Mouse (Mus musculus) bone marrow, adult 2 months (tissue): ENCODE results near the gene Tsc22d1. TPM values are rescaled to one million over a fixed set of nuclear protein-coding genes. Genes with fewer than 3 reads are reported as not detected.

ENCODE experiments used
- H3K27ac ChIP-seq: fragments of 200-500 bp; 2 replicates; pipeline ENCODE4 v1.5.1; 2012; ENCODE audit warnings: low read depth, mild to moderate bottlenecking, control low read depth, inconsistent platforms, low read length; ENCODE audit not compliant: control insufficient read depth, poor library complexity, insufficient read depth
- H3K4me1 ChIP-seq: fragments of 200-500 bp; 2 replicates; pipeline ENCODE4 v1.6.1; 2011; ENCODE audit warnings: low read length; ENCODE audit not compliant: control insufficient read depth, insufficient read depth
- H3K4me3 ChIP-seq: fragments of 200-500 bp; replicated peaks from 2 replicates; pipeline ENCODE3; 2011; ENCODE audit warnings: mild to moderate bottlenecking, low read depth, low read length, control low read depth; ENCODE audit not compliant: control insufficient read depth
- CTCF ChIP-seq: fragments of 200-500 bp; IDR thresholded peaks from 2 replicates; pipeline ENCODE4 v1.5.1; 2011; ENCODE audit warnings: low read length, control low read depth; ENCODE audit not compliant: control insufficient read depth, insufficient read depth
- POLR2A ChIP-seq: fragments of 200-500 bp; IDR thresholded peaks from 2 replicates; pipeline ENCODE4 v1.6.1; 2011; ENCODE audit warnings: low read depth, mild to moderate bottlenecking, control low read depth, low read length, borderline replicate concordance; ENCODE audit not compliant: control insufficient read depth
- WGBS: fragments of 180-500 bp; shearing (Covaris S2); methylation state at CpG from one replicate; pipeline ENCODE4 v1.1.7; 2018; 5-methylcytosine and 5-hydroxymethylcytosine counted together
- polyA plus RNA-seq: library from polyadenylated mRNA; stranded (reverse); fragments of >200 nt; gene quantifications from 2 replicates; pipeline ENCODE4 v1.2.4, GENCODE M21; 2011; ENCODE audit warnings: low replicate concordance; ENCODE audit not compliant: missing spikeins, insufficient read depth, insufficient read length

The Tsc22d1 gene
- polyA plus RNA-seq, 1 experiment, result 128 TPM

- no peaks in the 10 kb centered on the region for H3K4me1 ChIP-seq
- no peak overlapping the region for H3K27ac ChIP-seq
- TF ChIP-seq CTCF (no peak), POLR2A (no peak)
- H3K4me3 ChIP-seq, result no peak overlapping the region
- 86% methylated on average over 17 of the region's 17 CpGs for WGBS
These were observed 38.1 kb downstream of the Tsc22d1 start for GRCm38 (mm10) chr14:76452751-76453360.

- 69% methylated on average over 5 of the region's 5 CpGs for WGBS
- no peak overlapping the region for H3K27ac ChIP-seq
- H3K4me1 ChIP-seq, result no peaks in the 10 kb centered on the region
- no peak overlapping the region for H3K4me3 ChIP-seq
- TF ChIP-seq POLR2A (no peak), CTCF (no peak)
These were observed 39.9 kb downstream of the Tsc22d1 start for GRCm38 (mm10) chr14:76454673-76455072.

- 88% methylated on average over 7 of the region's 7 CpGs for WGBS
- Histone ChIP-seq H3K27ac (no peak overlapping the region), H3K4me3 (no peak overlapping the region), H3K4me1 (no peaks in the 10 kb centered on the region)
- TF ChIP-seq POLR2A (no peak), CTCF (no peak)
These were observed 40.4 kb downstream of the Tsc22d1 start for GRCm38 (mm10) chr14:76455159-76455558.

- no peak overlapping the region for H3K27ac ChIP-seq
- no peak overlapping the region for H3K4me3 ChIP-seq
- no peaks in the 10 kb centered on the region for H3K4me1 ChIP-seq
- TF ChIP-seq POLR2A, result no peak
- TF ChIP-seq CTCF, result no peak
- WGBS, result 89% methylated on average over 3 of the region's 3 CpGs
These were observed 42.9 kb downstream of the Tsc22d1 start for GRCm38 (mm10) chr14:76457696-76458095.

GRCm38 (mm10) chr14:76460181-76460580 lies 45.4 kb downstream of the Tsc22d1 start:
- 73% methylated on average over 7 of the region's 7 CpGs for WGBS
- Histone ChIP-seq H3K4me1 (no peaks in the 10 kb centered on the region), H3K4me3 (no peak overlapping the region), H3K27ac (no peak overlapping the region)
- no peak for TF ChIP-seq POLR2A
- no peak for TF ChIP-seq CTCF

GRCm38 (mm10) chr14:76461182-76461775 lies 46.5 kb downstream of the Tsc22d1 start:
- no peak for TF ChIP-seq POLR2A
- no peak for TF ChIP-seq CTCF
- H3K4me1 ChIP-seq, result no peaks in the 10 kb centered on the region
- WGBS, result 85% methylated on average over 10 of the region's 10 CpGs
- no peak overlapping the region for H3K4me3 ChIP-seq
- no peak overlapping the region for H3K27ac ChIP-seq

- TF ChIP-seq POLR2A (no peak), CTCF (no peak)
- Histone ChIP-seq H3K4me1 (no peaks in the 10 kb centered on the region), H3K27ac (no peak overlapping the region), H3K4me3 (no peak overlapping the region)
- WGBS, result 73% methylated on average over 4 of the region's 4 CpGs
These were observed 48.8 kb downstream of the Tsc22d1 start for GRCm38 (mm10) chr14:76463414-76464098.

- no peaks in the 10 kb centered on the region for H3K4me1 ChIP-seq
- no peak overlapping the region for H3K27ac ChIP-seq
- 82% methylated on average over 3 of the region's 3 CpGs for WGBS
- H3K4me3 ChIP-seq, result no peak overlapping the region
- no peak for TF ChIP-seq POLR2A
- TF ChIP-seq CTCF, result no peak
These were observed 50.2 kb downstream of the Tsc22d1 start for GRCm38 (mm10) chr14:76464967-76465366.
